Comparison of ENCODE assay signal across 7 mouse cellular contexts in the genomic region with DNA sequence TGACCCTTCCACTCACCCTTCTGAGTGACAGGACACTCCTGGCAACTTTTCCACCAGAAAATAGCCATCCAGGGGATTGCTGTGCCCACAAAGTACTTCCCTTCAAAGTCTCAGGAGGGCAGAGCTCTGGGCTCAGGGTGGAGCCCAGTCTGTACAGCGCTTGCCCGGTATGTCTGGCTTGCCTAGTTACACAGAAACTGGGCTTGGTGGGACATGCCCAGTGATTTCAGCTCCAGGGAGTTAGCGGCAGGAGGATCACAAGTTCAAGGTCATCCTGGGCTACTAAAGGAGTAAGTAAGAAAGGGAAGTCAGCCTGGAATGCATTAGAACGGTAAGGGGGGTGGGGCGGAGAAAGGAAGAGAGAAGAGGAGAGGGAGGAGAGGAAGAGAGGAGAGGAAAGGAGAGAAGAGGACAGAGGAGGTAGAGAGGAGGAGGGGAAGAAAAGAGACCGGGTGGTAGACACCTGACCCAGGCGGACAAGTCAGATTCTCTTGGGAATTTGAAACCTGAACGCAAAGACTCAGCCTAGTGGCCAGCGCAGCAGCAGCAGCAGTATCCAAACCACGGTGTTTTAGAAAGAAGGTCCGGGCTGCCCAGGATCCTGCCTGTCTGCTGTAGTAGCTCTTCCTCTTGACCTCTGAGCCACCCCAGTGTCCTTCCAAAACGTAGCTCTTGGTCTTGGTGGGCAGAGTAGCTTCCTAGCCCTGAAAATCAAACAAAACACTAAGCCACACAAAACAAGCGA. TPM values are rescaled to one million over a fixed set of nuclear protein-coding genes. Genes with fewer than 3 reads are reported as not detected.
DNase-seq lines count a peak whose midpoint lies in the region; ATAC-seq and TF ChIP-seq lines count a peak whose summit lies in the region.

No protein-coding gene starts in this region.

- peak; percentile 68 for DNase-seq in ES-E14 (ENCODE audit: low read depth, low spot score)
- peak; percentile 37 for DNase-seq in adrenal gland, postnatal 25 days
- peak; percentile 78 for DNase-seq in heart, postnatal 0 days (ENCODE audit: low spot score)
- peak; percentile 57 to 76 for DNase-seq in kidney, postnatal 4 days
- peak; percentile 37 for DNase-seq in mesoderm, embryonic 11.5 days (ENCODE audit: low read depth, low spot score)
- no peak for DNase-seq in right cerebral cortex, postnatal 4 days
- no peak for DNase-seq in left cerebral cortex, postnatal 14 days (ENCODE audit: low spot score in 2 of 2)

- TF ChIP-seq CTCF in heart, postnatal 0 days (IDR thresholded peaks at IDR 0.05; ENCODE audit: low read depth): no peak; the same call in 1 of the 2 replicates

- H3K4me2 ChIP-seq in heart, postnatal 0 days (ENCODE audit: low read depth, low read length): peak overlapping the region; percentile 55

- H3K27ac ChIP-seq in ES-E14 (ENCODE audit: insufficient read depth, low read depth, low read length, poor library complexity, severe bottlenecking): peak overlapping the region; percentile 94
- peak overlapping the region; percentile 79 for H3K27ac ChIP-seq in heart, postnatal 0 days (ENCODE audit: low read depth)

- 14% methylated on average over 13 of the region's 13 CpGs for WGBS in heart, postnatal 0 days

- peak overlapping the region; percentile 76 for H3K9ac ChIP-seq in ES-E14 (ENCODE audit: insufficient read depth, low read depth, low read length, poor library complexity, severe bottlenecking)
- peak overlapping the region; percentile 40; the same call in 1 of the 2 replicates for H3K9ac ChIP-seq in heart, postnatal 0 days (replicated peaks; ENCODE audit: low read depth, low read length)

- ATAC-seq in heart, postnatal 0 days (ENCODE audit: insufficient read depth, low read depth): peak; percentile 73

- no peaks in the 10 kb centered on the region for H3K9me3 ChIP-seq in ES-E14 (ENCODE audit: control insufficient read depth, insufficient read depth, low read depth, low read length)
- H3K9me3 ChIP-seq in heart, postnatal 0 days (replicated peaks; ENCODE audit: control insufficient read depth, low read length): no peaks in the 10 kb centered on the region

- H3K36me3 ChIP-seq in ES-E14 (ENCODE audit: control insufficient read depth, insufficient read depth, low read length, poor library complexity, severe bottlenecking): no peaks in the 10 kb centered on the region
- no peaks in the 10 kb centered on the region for H3K36me3 ChIP-seq in heart, postnatal 0 days (replicated peaks; ENCODE audit: control insufficient read depth, insufficient read depth, low read length)

- H3K4me3 ChIP-seq in ES-E14 (ENCODE audit: insufficient read depth in 1 of 2, low read depth in 1 of 2, low read length in 2 of 2, poor library complexity in 1 of 2, severe bottlenecking in 1 of 2): peak overlapping the region; percentile 68 to 69
- H3K4me3 ChIP-seq in heart, postnatal 0 days (ENCODE audit: low read depth, low read length): peak overlapping the region; percentile 28

- H3K27me3 ChIP-seq in heart, postnatal 0 days (ENCODE audit: control insufficient read depth, insufficient read depth, low read length): no peaks in the 10 kb centered on the region

- peaks cover 11 to 18% of the 10 kb centered on the region in 2 experiments; a peak in 3 of 4 replicates for H3K4me1 ChIP-seq in ES-E14 (ENCODE audit: control insufficient read depth in 2 of 2, insufficient read depth in 2 of 2, low read length in 2 of 2, poor library complexity in 1 of 2)
- peaks cover 11% of the 10 kb centered on the region for H3K4me1 ChIP-seq in heart, postnatal 0 days (ENCODE audit: control insufficient read depth, insufficient read depth)

- intact Hi-C loops in left cerebral cortex, postnatal 14 days (cut with DNase I): no loop called here

- TF ChIP-seq EP300 in heart, postnatal 0 days (IDR thresholded peaks at IDR 0.05; ENCODE audit: low read depth): no peak

- in situ Hi-C loops in ES-E14 (cut with MboI; ENCODE audit: low sequenced_read_pairs in 2 of 2, unreplicated experiment in 2 of 2): no loop called here

TF ChIP-seq in ES-E14, 5 proteins besides CTCF, POLR2A, EP300 and RAD21:
- TF ChIP-seq ZNF384 (IDR thresholded peaks at IDR 0.05; ENCODE audit: low read depth, low read length) (no peak), CHD2 (IDR thresholded peaks at IDR 0.05; ENCODE audit: low read depth, low read length) (0 out of 2 replicates have a peak, but pooled peaks have one; percentile 29)

RNA-seq across cellular contexts. Expression of a gene that starts 28.9 kb away (rescaled TPM):
- total RNA-seq in ES-E14 (2012; rRNA removed): 68.4 and 102 TPM in 2 replicates
- total RNA-seq in adrenal gland, postnatal 25 days (2021): 296 and 313 TPM in 2 replicates
- 46.2 and 55.2 TPM in 2 replicates for total RNA-seq in heart, postnatal 0 days (2014; rRNA removed; ENCODE audit: low replicate concordance)
- polyA plus RNA-seq in heart, postnatal 0 days (2015; fragmentation: Nextera tagmentation; extraction: Ambion mirVana): 276 and 285 TPM in 2 replicates
- total RNA-seq in left cerebral cortex, postnatal 14 days (2021): 100 to 1,000 TPM; 182 to 190 TPM

RNA-seq across cellular contexts. Expression of a gene that starts 59.1 kb away (rescaled TPM):
- total RNA-seq in ES-E14 (2012; rRNA removed): 12.5 and 13.1 TPM in 2 replicates
- 26.0 and 31.3 TPM in 2 replicates for total RNA-seq in adrenal gland, postnatal 25 days (2021)
- total RNA-seq in heart, postnatal 0 days (2014; rRNA removed; ENCODE audit: low replicate concordance): 9.1 and 9.9 TPM in 2 replicates
- polyA plus RNA-seq in heart, postnatal 0 days (2015; fragmentation: Nextera tagmentation; extraction: Ambion mirVana): 16.4 and 16.9 TPM in 2 replicates
- total RNA-seq in left cerebral cortex, postnatal 14 days (2021): 10 to 100 TPM; 13.7 to 14.3 TPM

Comparison
In these comparisons a context has a peak if more than half of its experiments do, and no peak if none do; other contexts are left out.
1. DNase-seq: peak in ES-E14 (single experiment), adrenal gland, postnatal 25 days (single experiment), heart, postnatal 0 days (single experiment), kidney, postnatal 4 days (2 of 2) and mesoderm, embryonic 11.5 days (single experiment); none in right cerebral cortex, postnatal 4 days (single experiment) and left cerebral cortex, postnatal 14 days (0 of 2).